Mouse (Mus musculus) ES-Bruce4 (cell line): ENCODE measurements around the gene Rae1. TPM values are rescaled to one million over a fixed set of nuclear protein-coding genes. Genes with fewer than 3 reads are reported as not detected.
A peak's percentile ranks its signal among the peaks of the same experiment; 100 is the strongest.

ENCODE experiments used
- H3K27ac ChIP-seq: 2 replicates; pipeline ENCODE4 v1.5.1; 2012; ENCODE audit warnings: low read length, inconsistent platforms; ENCODE audit not compliant: insufficient read depth
- H3K27me3 ChIP-seq: 2 replicates; pipeline ENCODE4 v1.6.1; 2012; ENCODE audit warnings: mild to moderate bottlenecking, low read length, inconsistent platforms; ENCODE audit not compliant: control insufficient read depth, poor library complexity, insufficient read depth, severe bottlenecking
- H3K36me3 ChIP-seq: 2 replicates; pipeline ENCODE4 v1.6.1; 2012; ENCODE audit warnings: inconsistent platforms, mild to moderate bottlenecking, low read length, moderate library complexity; ENCODE audit not compliant: control insufficient read depth, poor library complexity, insufficient read depth, severe bottlenecking
- H3K4me1 ChIP-seq: one replicate; pipeline ENCODE4 v1.8.1; 2011; ENCODE audit warnings: low read length; ENCODE audit not compliant: control insufficient read depth, insufficient read depth
- H3K4me3 ChIP-seq: 2 replicates; pipeline ENCODE4 v1.5.1; 2011; ENCODE audit warnings: low read depth, mild to moderate bottlenecking, low read length
- H3K9ac ChIP-seq: 2 replicates; pipeline ENCODE4 v1.6.1; 2012; ENCODE audit warnings: low read depth, mild to moderate bottlenecking, inconsistent platforms; ENCODE audit not compliant: poor library complexity, severe bottlenecking
- H3K9me3 ChIP-seq: replicated peaks from 2 replicates; pipeline ENCODE4 v1.6.1; 2012; ENCODE audit warnings: mild to moderate bottlenecking, low read length, inconsistent platforms; ENCODE audit not compliant: control insufficient read depth, poor library complexity, insufficient read depth, severe bottlenecking
- CTCF ChIP-seq: IDR thresholded peaks from one replicate; pipeline ENCODE4 v1.8.1; 2011; ENCODE audit warnings: low read depth, low read length
- EP300 ChIP-seq: IDR thresholded peaks from 2 replicates; pipeline ENCODE4 v1.6.1; 2011; ENCODE audit warnings: low read depth, low read length; ENCODE audit not compliant: insufficient read depth
- POLR2A ChIP-seq: IDR thresholded peaks from one replicate; pipeline ENCODE4 v1.8.1; 2011; ENCODE audit warnings: low read length; ENCODE audit not compliant: insufficient read depth
- polyA plus RNA-seq: library from polyadenylated mRNA; stranded (reverse); fragments of >200 nt; gene quantifications from 2 replicates; pipeline ENCODE4 v1.2.4, GENCODE M21; 2011; ENCODE audit warnings: low read depth; ENCODE audit not compliant: missing spikeins, insufficient read depth, insufficient read length

Rae1 gene
- polyA plus RNA-seq: 117 and 123 TPM in 2 replicates

GRCm38 (mm10) chr2:172999630-173000284 lies at the start of gene Rae1:
Rae1 (plus strand) TSS chr2:173000117.
- Histone ChIP-seq H3K36me3 (peaks cover 20% of the 10 kb centered on the region), H3K9me3 (no peaks in the 10 kb centered on the region), H3K4me1 (no peaks in the 10 kb centered on the region), H3K27me3 (no peaks in the 10 kb centered on the region), H3K9ac (peak within 1 kb of the TSS; percentile 74), H3K27ac (no peak within 1 kb of the TSS), H3K4me3 (peak within 1 kb of the TSS; percentile 95)
- TF ChIP-seq CTCF (peak; percentile 70), POLR2A (no peak), EP300 (0 out of 2 replicates have a peak, but pooled peaks have one; percentile 16)

- Histone ChIP-seq H3K36me3 (no peaks in the 10 kb centered on the region), H3K9ac (no peak overlapping the region), H3K27me3 (no peaks in the 10 kb centered on the region), H3K27ac (no peak overlapping the region), H3K4me3 (no peak overlapping the region), H3K9me3 (no peaks in the 10 kb centered on the region), H3K4me1 (no peaks in the 10 kb centered on the region)
- no peak for TF ChIP-seq CTCF
- no peak for TF ChIP-seq POLR2A
These were observed 49.7 kb upstream of the Rae1 start for GRCm38 (mm10) chr2:172950119-172950676.

- no peak overlapping the region for H3K9ac ChIP-seq
- no peak overlapping the region for H3K27ac ChIP-seq
- H3K4me3 ChIP-seq: no peak overlapping the region
- H3K27me3 ChIP-seq: no peaks in the 10 kb centered on the region
- H3K4me1 ChIP-seq: no peaks in the 10 kb centered on the region
- no peaks in the 10 kb centered on the region for H3K36me3 ChIP-seq
- H3K9me3 ChIP-seq: 0 out of 2 replicates have a peak, but pooled peaks cover under 1% of the 10 kb centered on the region
- TF ChIP-seq CTCF (no peak), POLR2A (no peak), EP300 (no peak)
These were observed 49.2 kb upstream of the Rae1 start for GRCm38 (mm10) chr2:172950722-172951121.

- Histone ChIP-seq H3K36me3 (no peaks in the 10 kb centered on the region), H3K9ac (no peak overlapping the region), H3K4me1 (no peaks in the 10 kb centered on the region), H3K4me3 (no peak overlapping the region), H3K27ac (no peak overlapping the region), H3K9me3 (peaks cover 10% of the 10 kb centered on the region; the same call in 1 of the 2 replicates), H3K27me3 (no peaks in the 10 kb centered on the region)
- TF ChIP-seq CTCF (peak; percentile 8), EP300 (no peak)
These were observed 47.9 kb upstream of the Rae1 start for GRCm38 (mm10) chr2:172951976-172952375.

- H3K36me3 ChIP-seq: no peaks in the 10 kb centered on the region
- TF ChIP-seq EP300 (no peak), POLR2A (no peak), CTCF (no peak)
- no peak overlapping the region for H3K27ac ChIP-seq
- peaks cover 10% of the 10 kb centered on the region; the same call in 1 of the 2 replicates for H3K9me3 ChIP-seq
- no peak overlapping the region for H3K9ac ChIP-seq
- H3K27me3 ChIP-seq: no peaks in the 10 kb centered on the region
- H3K4me1 ChIP-seq: no peaks in the 10 kb centered on the region
- no peak overlapping the region for H3K4me3 ChIP-seq
These were observed 41.3 kb upstream of the Rae1 start for GRCm38 (mm10) chr2:172958579-172958978.
